Mouse (Mus musculus): ENCODE measurements around the gene Catspere2.

The Catspere2 gene

GRCm38 (mm10) chr1:178219166-178220077 is 236.2 kb downstream of the Catspere2 start:
- DNase-seq, result no peak

All from thymus, postnatal 14 days (tissue).